Mouse (Mus musculus): Measurements from ENCODE around the gene Rnf182.

Gene Rnf182

DNA sequence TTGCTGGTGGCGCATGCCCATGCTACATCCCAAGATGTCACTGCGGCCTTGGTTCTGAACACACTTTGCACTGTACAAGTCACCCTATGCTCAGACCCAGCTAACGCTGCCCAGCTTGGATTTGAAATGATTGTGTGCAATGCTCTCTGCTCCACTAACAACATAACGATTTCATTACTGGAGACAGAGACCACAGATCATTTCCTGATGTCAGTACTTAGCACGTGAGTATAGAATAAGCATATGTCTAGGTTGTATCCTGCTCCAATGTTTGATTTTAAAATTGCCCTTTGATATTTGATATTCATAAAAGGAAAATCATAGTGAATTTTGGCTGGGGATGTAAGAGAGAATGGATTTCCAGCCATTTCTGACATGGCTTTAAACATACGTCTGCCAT is 3.5 kb upstream of the Rnf182 start:
- no peak for DNase-seq (ENCODE audit: low spot score)

DNA sequence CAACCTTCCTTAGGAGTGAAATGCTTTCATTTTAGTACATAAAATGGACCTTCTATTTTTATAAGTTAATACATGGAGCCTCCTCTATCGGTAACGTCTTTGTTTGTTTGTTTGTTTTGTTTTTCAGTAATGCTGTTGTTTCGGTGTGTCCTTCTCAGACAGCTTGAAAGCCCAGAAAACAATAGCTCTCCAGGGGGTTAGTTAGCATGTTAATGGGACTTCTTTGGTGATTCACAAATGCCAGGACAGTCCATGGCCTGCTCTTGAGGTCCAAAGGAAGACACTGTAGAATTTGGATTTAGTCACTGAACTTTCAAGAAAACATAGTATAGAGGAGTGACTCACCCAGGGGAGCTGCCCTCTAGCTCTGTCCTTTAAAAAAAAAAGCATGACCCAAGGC is 843 bp upstream of the Rnf182 start:
- DNase-seq (ENCODE audit: low spot score) = no peak

DNA sequence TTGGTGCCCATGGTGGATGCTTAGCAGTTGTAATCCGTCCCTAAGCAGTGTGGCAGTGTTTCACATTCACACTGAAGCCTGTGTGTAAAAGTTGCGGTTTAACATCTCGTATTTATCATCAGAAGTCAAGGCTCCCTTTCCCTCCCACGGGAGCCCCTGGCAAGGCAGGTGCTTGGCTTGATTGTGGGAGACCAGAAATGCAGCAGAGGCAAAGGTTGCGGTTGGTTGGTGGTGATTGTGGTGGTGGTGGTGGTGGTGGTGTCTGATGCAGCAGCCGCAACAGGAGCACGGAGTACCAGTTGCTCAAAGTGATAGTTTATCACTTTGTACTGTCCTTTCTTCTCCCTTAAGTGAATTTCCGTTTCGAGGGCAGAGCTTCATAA is 325 bp upstream of the Rnf182 start:
- DNase-seq (ENCODE audit: low spot score) = no peak

DNA sequence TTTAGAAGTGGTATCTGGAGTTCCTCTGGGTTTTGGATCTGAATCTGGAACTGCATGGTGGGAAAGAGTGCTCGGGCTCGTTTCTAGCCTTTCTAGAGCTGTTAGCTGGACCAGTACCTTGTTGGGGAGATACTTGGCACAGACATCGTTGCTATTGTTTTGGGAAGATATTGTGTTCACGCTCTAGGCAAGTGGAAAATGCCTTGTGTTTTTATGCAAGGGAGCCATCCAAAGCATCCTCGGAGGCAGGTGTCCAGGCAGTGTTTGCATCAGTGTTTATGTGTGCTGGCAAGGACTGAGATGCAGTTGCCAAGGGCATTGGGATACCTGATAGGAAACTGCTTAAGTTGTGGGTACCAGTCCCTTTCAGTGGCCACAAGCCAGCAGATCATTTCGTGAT is 1.0 kb downstream of the Rnf182 start:
- no peak for DNase-seq (ENCODE audit: low spot score)

DNA sequence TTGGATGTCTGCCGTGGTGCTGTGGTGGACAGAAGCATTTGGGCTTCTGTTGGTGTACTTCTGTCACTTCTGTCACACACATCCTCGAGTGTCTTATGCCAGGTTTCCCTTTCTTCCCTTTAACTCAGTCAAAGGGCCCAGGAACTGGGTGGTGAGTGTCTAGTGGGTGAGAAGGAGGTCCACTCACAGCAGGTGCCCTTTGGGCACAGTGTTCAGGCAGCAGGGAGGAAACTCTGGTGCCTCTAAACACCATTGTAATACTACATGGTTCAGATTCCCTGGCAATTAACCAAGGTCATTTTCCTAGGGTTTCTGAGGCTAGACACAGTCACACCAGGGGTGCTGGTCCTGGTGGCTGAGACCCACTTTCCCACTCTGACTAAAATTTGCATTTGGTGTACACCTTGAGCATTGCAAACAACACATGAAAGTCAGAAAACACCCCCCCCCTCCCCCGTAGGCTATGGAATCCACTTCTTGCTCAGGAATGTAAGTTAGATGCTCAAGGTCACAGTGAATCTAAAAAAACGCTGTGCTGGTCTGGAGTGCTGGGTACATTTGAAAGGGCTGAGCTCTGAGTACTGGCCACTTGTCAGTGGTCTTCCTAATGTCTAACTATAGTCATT is 4.2 kb downstream of the Rnf182 start:
- DNase-seq (ENCODE audit: low spot score) = no peak

DNA sequence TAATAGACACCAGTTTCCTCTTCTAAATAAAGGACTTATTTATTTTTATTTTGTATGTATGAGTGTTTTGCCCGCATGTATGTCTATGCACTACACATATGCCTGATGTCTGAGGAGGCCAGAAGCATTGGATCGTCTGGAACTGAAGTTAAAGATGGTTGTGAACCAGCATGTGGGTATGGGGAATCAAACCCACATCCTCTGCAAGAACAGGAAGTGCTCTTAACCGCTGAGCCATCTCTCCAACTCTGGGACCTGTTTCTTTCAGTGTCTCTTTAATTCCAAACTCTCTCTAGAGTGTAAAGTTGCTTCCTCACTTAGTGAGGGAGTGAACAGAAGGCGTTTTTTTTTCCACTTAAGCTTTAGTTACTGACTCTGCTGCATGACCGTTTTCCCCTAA is 12.4 kb downstream of the Rnf182 start:
- DNase-seq (ENCODE audit: low spot score) = no peak

DNA sequence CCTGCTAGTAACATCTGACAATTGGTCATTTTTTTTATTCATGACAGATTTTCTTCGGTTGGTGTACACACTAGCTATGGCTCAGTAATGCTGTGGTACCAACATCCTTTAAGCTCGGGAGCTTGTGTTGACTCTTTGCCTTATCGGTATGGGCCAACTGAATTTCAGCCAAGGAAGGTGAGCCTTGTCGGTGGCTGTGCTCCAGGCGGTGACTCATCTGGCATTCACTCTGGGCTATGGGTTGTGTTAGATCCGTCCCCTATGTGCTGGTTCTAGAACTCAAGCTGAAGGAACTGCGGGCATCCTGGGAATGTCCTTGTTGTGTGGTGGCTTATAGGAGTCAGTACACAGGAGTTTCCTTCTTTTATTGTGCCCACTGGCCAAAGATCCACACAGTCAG is 14.3 kb downstream of the Rnf182 start:
- DNase-seq (ENCODE audit: low spot score) = peak; percentile 4

DNA sequence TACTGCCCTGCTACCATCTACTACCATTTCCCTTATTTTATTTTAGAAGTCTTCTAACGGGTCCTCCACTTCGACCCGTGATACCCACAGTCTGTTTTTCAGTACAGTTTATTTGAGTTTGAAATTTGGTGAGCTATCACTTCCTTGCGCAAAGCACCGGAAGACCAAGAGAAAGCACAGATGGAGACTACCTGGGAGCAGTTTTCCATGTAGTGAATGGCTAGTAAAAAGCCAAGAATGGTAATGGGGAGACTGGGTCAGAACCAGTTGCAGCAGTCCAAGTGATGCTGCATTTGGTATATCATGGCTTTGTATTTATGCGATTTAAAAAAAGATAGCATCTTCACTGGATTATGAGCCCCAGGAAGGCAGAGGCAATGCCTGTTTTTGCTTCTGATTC is 15.8 kb downstream of the Rnf182 start:
- no peak for DNase-seq (ENCODE audit: low spot score)

DNA sequence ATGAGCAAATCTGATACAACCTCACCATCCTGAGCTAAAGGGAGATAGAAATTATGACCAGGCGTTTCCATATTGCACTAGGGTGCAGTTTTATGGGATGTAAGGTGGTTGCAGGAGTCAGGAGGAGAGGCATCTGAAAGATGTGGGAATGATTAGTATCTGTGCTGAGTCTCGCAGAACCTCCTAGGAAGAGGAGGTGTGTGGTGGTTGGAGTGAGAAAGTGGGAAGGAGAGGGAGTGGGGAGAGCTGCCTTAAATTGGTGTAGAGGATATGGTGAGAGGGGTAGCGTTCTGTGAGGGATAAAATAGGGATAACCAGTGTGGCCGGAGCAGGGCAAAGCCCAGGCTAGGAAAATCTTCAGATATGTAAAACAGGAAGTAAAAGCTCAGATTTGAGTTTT is 17.5 kb downstream of the Rnf182 start:
- DNase-seq (ENCODE audit: low spot score) = no peak

DNA sequence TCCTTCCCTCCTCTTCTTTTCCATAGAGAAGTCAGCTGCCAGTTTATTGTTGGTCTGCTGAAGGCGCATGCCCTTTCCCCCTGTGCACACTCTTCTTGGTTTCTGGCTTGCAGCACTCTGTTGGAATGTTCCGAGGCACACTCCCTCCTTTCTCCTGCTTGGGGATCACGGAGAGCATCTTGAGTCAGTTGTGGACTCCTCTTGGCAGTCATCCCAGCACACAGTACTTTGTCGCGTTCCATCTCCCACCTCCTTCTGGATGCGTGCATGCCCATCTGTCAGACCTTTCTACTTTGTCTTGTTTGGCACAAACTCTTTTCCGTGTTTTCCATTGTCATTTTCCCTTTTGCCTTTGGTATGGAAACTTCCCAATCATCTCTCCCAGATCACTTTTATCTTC is 22.2 kb downstream of the Rnf182 start:
- no peak for DNase-seq (ENCODE audit: low spot score)

DNA sequence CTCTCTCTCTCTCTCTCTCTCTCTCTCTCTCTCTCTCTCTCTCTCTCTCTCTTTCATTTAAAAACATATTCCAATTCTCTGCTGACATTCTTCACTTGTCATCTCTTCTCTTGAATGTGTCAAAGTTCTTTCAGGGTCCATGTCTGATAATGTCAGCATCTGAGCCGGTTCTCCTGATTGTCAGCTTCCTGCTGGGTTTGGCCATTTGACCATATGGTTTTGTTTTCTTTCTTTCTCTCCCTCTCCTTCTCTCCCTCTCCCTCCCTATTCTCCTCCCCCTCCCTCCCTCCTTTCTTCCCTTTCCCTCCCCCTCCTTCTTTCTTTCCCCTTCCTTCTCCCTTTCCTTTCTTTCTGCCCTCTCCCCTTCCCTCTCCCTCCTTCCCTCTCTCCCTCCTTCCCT is 29.5 kb downstream of the Rnf182 start:
- no peak for DNase-seq (ENCODE audit: low spot score)

DNA sequence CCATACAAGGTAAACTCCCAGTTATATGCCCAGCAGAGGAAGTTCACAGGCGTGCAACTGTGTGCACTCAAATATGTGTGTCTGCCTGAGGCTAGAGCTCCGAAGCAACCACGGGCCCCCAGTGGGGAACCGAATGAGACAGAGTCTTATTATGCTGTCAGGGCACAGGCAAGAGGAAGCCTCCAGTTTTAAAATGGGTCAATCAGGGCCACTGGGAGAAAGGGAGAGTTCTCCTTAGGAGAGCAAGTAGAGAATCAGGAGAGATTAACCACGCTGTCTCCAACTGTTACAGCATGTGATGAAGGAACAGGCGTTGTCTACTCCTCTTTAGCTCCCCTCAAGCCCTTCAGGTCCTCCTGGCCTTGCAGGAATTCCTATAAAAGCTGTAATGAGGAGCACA is 33.0 kb downstream of the Rnf182 start:
- DNase-seq (ENCODE audit: low spot score) = no peak

DNA sequence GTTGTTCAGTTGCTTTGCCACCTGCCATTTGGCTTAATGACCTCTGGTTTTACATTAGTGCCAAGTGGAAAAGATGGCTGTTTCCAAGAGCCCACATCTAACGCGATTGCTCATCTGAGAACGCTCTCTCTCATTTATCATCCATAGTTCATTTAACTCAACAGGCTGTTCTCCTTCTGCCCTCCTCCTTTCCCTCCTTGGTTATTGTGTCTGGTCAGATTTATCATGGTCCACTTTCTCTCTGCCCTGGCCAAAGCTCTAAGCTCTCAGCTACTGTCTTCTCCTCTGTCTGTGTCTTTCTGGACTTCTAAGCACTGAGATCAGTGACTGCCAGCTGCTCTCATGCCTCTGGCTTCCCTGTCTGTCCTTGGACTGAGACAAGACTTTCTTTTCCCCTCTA is 35.8 kb downstream of the Rnf182 start:
- no peak for DNase-seq (ENCODE audit: low spot score)

DNA sequence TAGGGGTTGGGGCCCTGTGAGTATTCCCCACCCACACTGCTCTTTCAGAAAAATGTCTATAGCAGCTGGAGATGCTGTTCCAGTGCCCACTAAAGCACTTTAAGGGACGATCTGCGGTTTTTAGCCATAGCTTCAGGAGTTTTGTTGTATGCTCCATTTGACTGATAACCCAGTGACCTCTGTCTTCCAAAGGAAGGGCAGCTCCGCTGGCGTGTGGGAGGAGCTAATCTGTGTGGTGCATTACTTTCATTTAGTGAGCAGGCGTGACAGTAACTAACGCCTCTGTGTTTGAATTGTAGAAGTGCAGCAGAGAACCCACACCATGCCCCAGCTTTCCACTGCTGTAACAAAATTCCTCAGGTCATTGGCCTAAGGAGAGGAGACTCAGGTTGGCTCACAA is 38.6 kb downstream of the Rnf182 start:
- no peak for DNase-seq (ENCODE audit: low spot score)

DNA sequence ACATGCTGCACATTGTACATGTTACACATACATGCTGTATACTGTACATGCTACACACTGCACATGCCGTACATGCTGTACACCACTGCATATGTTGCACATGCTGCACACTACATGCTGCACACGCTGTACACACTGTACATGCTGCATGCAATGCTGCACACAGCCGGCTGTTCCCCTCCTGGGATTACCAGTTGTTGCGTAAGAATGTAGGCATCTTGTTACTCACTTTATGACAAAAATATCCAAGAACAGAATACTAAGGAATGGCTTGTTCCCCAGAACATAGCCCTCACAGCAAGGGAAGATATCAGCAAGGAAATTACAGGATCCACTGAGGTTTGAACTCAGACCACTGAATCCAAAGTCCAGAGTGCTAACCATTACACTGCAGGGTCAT is 47.7 kb downstream of the Rnf182 start:
- DNase-seq (ENCODE audit: low spot score) = no peak

DNA sequence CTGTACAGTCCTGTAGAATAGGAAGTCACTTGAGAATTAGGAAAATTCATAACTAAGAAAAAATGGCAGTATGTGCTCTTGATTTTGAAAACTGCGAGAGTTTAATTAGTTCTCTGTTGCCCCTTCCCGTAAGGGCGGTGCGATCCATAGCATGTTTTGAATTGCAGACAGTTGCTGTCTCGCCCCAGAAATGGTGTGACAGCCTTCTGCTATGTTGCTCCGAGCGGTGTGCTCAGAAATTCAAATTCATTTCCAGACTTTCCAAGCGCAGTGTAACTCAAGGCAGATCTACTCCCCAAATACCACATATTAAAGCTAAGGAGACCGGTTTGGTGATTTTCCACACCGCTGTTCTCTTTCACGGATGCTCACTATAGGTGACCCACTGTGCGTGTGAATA is 50.6 kb downstream of the Rnf182 start:
- DNase-seq (ENCODE audit: low spot score) = no peak

DNA sequence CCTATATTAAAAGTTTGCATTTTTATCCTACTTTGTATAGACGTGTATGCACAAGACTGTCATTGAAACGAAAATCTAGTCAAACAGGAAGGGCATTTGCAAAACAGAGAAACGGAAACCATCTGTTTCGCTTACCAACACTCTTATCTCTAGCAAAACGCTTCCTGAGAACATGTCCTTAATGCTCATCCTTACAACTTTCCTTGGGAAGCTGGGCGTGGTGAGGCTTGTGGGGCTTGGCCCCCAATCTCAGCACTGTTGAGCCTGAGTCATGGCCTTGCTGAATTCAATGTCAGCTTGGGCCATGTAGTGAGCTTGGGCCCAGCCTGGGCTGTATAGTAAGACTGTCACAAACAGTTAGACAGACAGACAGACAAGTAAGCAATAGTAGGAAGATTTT is 51.4 kb downstream of the Rnf182 start:
- no peak for DNase-seq (ENCODE audit: low spot score)

DNA sequence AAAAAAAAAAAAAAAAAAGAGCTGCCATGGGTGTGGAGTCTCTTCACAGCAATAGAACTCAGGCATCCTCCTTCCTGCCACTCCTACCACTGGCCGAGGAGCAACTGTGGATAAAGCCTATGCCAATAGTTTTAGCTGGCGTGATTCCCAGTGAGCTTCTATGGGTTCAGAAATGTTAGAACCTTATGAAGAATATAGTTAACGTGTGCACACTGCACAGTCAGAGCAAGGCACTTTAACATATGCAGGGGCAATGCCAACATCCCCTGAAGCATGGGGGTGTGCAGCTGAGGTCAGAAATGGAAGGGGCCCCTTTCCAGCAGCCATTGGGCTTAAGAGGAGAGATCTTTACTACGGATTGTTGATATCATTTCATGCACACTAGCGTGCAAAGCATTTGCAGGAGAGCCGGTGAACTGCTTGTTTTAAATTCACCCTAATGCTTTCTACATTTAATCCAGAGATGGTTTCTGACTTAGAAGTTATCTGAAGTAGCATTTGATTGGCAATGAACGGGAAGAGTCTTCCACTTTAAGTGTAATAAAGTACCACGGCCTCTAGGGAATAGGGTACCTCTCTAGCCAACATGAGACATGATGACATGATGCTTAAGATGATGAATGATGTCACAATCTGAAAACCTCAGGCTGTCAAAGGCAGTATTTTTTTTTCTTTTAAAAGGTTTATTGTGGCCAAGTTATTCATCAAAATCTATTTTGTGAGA is 61.8 kb downstream of the Rnf182 start:
- no peak for DNase-seq (ENCODE audit: low spot score)

DNA sequence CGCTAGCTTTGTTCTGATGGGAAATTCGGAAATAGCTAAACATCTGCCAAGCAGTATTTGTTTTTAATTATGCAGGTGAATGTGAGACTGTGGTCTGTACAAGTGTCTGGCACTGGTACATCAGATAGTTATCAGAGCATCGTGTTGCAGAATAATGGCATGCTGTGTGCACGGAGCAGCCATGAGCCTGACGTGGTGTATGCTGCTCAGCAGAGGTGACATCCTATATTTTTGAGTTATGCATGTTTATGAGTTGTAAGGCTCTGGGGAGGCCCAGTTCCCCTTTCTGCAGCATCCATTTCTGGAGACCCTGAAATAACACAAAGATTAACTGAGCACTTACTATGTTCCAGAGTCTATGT is 62.4 kb downstream of the Rnf182 start:
- no peak for DNase-seq (ENCODE audit: low spot score)

DNA sequence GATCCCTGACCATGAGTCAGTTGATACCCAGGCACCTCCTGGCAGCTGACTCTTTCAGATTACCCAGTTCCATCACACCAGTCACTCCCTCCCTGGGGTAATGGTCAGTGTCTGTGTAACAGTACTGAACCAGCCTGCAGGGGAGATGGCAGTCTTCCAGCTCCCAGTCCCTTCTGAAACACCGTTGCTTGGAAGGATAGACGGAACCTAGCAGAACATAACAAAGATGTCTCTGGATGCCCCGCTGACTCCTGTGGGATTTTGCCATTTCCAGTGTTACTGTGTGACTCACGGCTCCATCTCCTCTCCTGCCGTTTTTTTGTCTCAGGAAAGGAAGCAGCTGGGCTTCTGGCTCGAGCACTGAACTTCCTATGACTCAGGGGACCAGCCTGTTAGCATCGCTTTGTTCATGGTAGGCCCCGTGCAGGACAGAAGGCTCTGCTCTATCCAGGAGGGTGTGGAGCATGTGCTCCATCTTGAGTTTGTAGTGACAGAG is 69.0 kb downstream of the Rnf182 start:
- peak; percentile 21 for DNase-seq (ENCODE audit: low spot score)

DNA sequence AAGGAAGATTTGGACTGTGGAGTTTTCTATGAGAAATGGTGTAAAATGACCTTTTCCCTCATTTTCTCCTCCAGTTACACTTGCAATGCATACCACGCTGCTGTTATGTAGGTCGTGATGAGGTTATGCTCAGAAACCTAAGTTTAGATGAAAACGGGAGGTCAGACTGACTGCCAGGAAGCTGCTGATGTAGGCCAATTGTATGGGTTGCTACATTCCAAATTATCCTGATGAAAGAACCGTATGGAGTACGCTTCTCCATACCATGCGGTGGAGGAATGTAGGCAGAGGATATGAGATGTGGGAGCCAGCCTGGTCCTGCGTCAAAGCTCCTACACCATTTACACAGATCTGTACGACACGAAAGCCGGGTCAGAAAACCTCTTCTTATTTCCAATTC is 72.6 kb downstream of the Rnf182 start:
- DNase-seq (ENCODE audit: low spot score) = no peak

DNA sequence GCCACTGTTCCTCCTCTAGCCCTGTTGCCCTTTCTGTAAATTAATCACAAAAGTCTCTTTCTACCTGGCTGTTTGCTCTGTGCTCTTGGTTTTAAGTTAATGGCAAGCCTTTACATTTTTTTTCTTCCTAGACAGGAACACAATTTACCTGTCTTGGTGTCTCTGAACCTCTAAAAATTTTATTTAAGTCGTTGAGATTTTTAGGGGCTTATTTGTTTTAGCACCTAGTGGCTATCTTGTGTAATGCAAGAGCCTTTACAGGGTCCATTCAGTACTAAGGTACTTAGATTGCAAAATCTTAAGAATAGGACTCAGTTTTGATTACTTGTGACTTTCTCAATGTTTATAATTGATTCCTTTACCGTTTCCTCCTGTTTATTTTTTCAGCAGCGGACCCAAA is 76.2 kb downstream of the Rnf182 start:
- DNase-seq (ENCODE audit: low spot score) = no peak

DNA sequence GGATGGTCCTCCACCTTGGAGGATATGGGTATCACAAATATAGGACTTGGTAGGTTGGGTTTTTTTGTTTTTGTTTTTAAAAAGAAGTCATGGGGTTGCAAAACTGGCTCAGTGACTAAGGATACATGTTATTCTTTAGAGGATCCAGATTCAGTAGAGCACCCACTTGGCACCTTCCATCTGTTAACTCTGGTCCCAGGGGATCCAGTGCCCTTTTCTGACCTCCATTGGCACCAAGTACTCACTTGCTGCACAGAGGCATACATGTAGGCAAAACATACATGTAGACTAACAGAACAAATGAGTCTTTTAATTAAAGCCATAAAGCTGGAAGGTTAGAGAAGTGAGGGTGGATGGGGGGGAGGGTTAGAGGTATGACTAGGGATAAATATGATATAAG is 80.0 kb downstream of the Rnf182 start:
- DNase-seq (ENCODE audit: low spot score) = no peak

DNA sequence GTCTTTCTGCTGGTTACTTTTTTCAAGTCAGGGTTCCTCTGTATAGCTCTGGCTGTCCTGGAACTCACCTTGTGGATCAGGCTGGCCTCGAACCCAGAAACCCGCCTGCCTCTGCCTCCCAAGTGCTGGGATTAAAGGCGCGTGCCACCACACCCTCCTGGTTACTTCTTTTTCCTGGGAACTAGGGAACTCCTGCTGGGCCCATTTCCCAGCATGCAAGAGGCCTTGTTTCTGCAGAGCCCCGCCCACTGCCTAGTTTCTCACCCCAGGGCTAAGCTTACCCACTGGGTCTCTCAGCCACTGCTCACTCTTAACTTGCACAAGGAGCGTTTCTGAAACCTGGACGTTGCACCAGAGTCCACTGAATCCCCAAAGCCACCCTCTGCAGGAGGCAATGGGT is 80.5 kb downstream of the Rnf182 start:
- DNase-seq (ENCODE audit: low spot score) = no peak

Measured in lung, postnatal 25 days (tissue).